Comparison of ENCODE assay signal across 9 mouse cellular contexts in genomic region chr10:60815855-60816254, GRCm38 (mm10). TPM values are rescaled to one million over a fixed set of nuclear protein-coding genes. Genes with fewer than 3 reads are reported as not detected.
DNase-seq lines count a peak whose midpoint lies in the region; ATAC-seq and TF ChIP-seq lines count a peak whose summit lies in the region.
"Had no signal": no experiment of that assay in that cellular context is flagged by ENCODE, and none has a peak within 500 bp of the region (broad histone marks: within the 10 kb centered on the region; RNA-seq: fewer than 3 reads in every experiment).

No protein-coding gene starts in this region.

- peak overlapping the region; percentile 64 for H3K4me2 ChIP-seq in heart, embryonic 13.5 days
- H3K4me2 ChIP-seq in intestine, embryonic 16.5 days (ENCODE audit: low read depth, low read length), result no peak overlapping the region

- no peaks in the 10 kb centered on the region for H3K9me3 ChIP-seq in heart, embryonic 13.5 days
- no peaks in the 10 kb centered on the region for H3K9me3 ChIP-seq in intestine, embryonic 16.5 days (ENCODE audit: control insufficient read depth, low read length)

- 3% methylated on average over 1 of the region's 1 CpGs for WGBS in heart, embryonic 13.5 days
- WGBS in intestine, embryonic 16.5 days, result 16% methylated on average over 1 of the region's 1 CpGs

- peaks cover 100% of the 10 kb centered on the region for H3K4me1 ChIP-seq in heart, embryonic 13.5 days
- peaks cover 78% of the 10 kb centered on the region for H3K4me1 ChIP-seq in intestine, embryonic 16.5 days (ENCODE audit: control insufficient read depth, insufficient read depth, low read length)

- TF ChIP-seq POLR2A in brain, embryonic 14.5 days (IDR thresholded peaks at IDR 0.05; ENCODE audit: borderline replicate concordance, extremely low read depth, insufficient read depth, insufficient read length, poor library complexity, severe bottlenecking), result no peak

- TF ChIP-seq CTCF in brain, embryonic 14.5 days (IDR thresholded peaks at IDR 0.05; ENCODE audit: borderline replicate concordance, extremely low read depth, insufficient read depth, insufficient read length), result no peak

- H3K27me3 ChIP-seq in heart, embryonic 13.5 days (replicated peaks), result no peaks in the 10 kb centered on the region
- H3K27me3 ChIP-seq in intestine, embryonic 16.5 days (replicated peaks; ENCODE audit: control insufficient read depth, insufficient read depth, low read length), result no peaks in the 10 kb centered on the region

- no peaks in the 10 kb centered on the region for H3K36me3 ChIP-seq in heart, embryonic 13.5 days
- no peaks in the 10 kb centered on the region for H3K36me3 ChIP-seq in intestine, embryonic 16.5 days (ENCODE audit: control insufficient read depth, insufficient read depth, low read length)

- ATAC-seq in heart, embryonic 13.5 days (ENCODE audit: extremely low read depth, insufficient number of reproducible peaks, low FRiP score, low TSS enrichment), result no peak
- 0 out of 2 replicates have a peak, but pooled peaks have one; percentile 7 for ATAC-seq in intestine, embryonic 16.5 days

- H3K9ac ChIP-seq in heart, embryonic 13.5 days, result peak overlapping the region; percentile 83
- H3K9ac ChIP-seq in intestine, embryonic 16.5 days (ENCODE audit: low read depth, low read length), result 0 out of 2 replicates have a peak overlapping the region, but pooled peaks have one; percentile 42

- no peak overlapping the region for H3K4me3 ChIP-seq in heart, embryonic 13.5 days
- no peak overlapping the region for H3K4me3 ChIP-seq in intestine, embryonic 16.5 days (ENCODE audit: low read length)

- H3K27ac ChIP-seq in heart, embryonic 13.5 days (replicated peaks), result peak overlapping the region; percentile 100
- peak overlapping the region; percentile 72 for H3K27ac ChIP-seq in intestine, embryonic 16.5 days (ENCODE audit: low read length)

- no peak for DNase-seq in heart, adult 9 months (ENCODE audit: low spot score in 2 of 2)
- peak; percentile 3 for DNase-seq in 416B (ENCODE audit: low read depth)
- DNase-seq in brain, embryonic 14.5 days (ENCODE audit: low read depth), result peak; percentile 48
- no peak for DNase-seq in right cerebral cortex, postnatal 25 days
- DNase-seq in ovary, postnatal 14 days (ENCODE audit: low spot score), result no peak
- DNase-seq in frontal cortex, adult 2 months (ENCODE audit: extremely low spot score in 1 of 2, low spot score in 1 of 2), result no peak
- DNase-seq: gastrocnemius, postnatal 25 days had no signal

RNA-seq across cellular contexts. Expression of gene Unc5b, which starts 15.5 kb away (rescaled TPM):
- polyA plus RNA-seq in heart, embryonic 13.5 days (2015; fragmentation: Nextera tagmentation; extraction: Ambion mirVana), result 12.1 and 13.9 TPM in 2 replicates
- polyA plus RNA-seq in brain, embryonic 14.5 days (2012; rRNA removed), result 6.3 and 12.7 TPM in 2 replicates
- polyA plus RNA-seq in intestine, embryonic 16.5 days (2015; fragmentation: Nextera tagmentation; extraction: Ambion mirVana), result 4.3 and 4.6 TPM in 2 replicates
- polyA plus RNA-seq in frontal cortex, adult 2 months (2012; rRNA removed), result 7.2 and 7.4 TPM in 2 replicates

Comparison
In these comparisons a context has a peak if more than half of its experiments do, and no peak if none do; other contexts are left out.
1. DNase-seq: peak in 416B (single experiment) and brain, embryonic 14.5 days (single experiment); none in heart, adult 9 months (0 of 2), right cerebral cortex, postnatal 25 days (single experiment), ovary, postnatal 14 days (single experiment) and frontal cortex, adult 2 months (0 of 2).